Mouse (Mus musculus): ENCODE measurements at regions not wholly inside any gene's neighbourhood (a gene's known extent, or its start where the extent isn't known, plus 50 kb on each side); places are given as distances from the start of the nearest gene placed in this dataset.

- H3K9ac ChIP-seq (ENCODE audit: low read length): no peak overlapping the region
- peak; percentile 76 for DNase-seq (ENCODE audit: low spot score, missing footprints)
- H3K27ac ChIP-seq (ENCODE audit: low read depth, low read length): no peak overlapping the region
- no peaks in the 10 kb centered on the region for H3K36me3 ChIP-seq (ENCODE audit: control insufficient read depth, insufficient read depth, low read length)
- H3K4me1 ChIP-seq (ENCODE audit: control insufficient read depth, insufficient read depth, low read length): peaks cover 17% of the 10 kb centered on the region
- 88% methylated on average over 5 of the region's 5 CpGs for WGBS
- peaks cover 35% of the 10 kb centered on the region for H3K27me3 ChIP-seq (ENCODE audit: control insufficient read depth, insufficient read depth, low read length)
- H3K9me3 ChIP-seq (ENCODE audit: control insufficient read depth, low read length): no peaks in the 10 kb centered on the region
- no peak overlapping the region for H3K4me3 ChIP-seq (ENCODE audit: low read depth, low read length)
- no peak for ATAC-seq (ENCODE audit: low FRiP score)
- no peak overlapping the region for H3K4me2 ChIP-seq
These were observed 71.2 kb downstream of the Rpusd4 start for GRCm38 (mm10) chr9:35338858-35339257.

GRCm38 (mm10) chr9:35339492-35340262 lies 72.0 kb downstream of the Rpusd4 start:
- DNase-seq (ENCODE audit: low spot score, missing footprints): peak; percentile 64
- H3K4me3 ChIP-seq (ENCODE audit: low read depth, low read length): no peak overlapping the region
- H3K36me3 ChIP-seq (ENCODE audit: control insufficient read depth, insufficient read depth, low read length): no peaks in the 10 kb centered on the region
- H3K4me2 ChIP-seq: no peak overlapping the region
- H3K9me3 ChIP-seq (ENCODE audit: control insufficient read depth, low read length): no peaks in the 10 kb centered on the region
- no peak overlapping the region for H3K27ac ChIP-seq (ENCODE audit: low read depth, low read length)
- no peak for ATAC-seq (ENCODE audit: low FRiP score)
- H3K9ac ChIP-seq (ENCODE audit: low read length): no peak overlapping the region
- H3K27me3 ChIP-seq (ENCODE audit: control insufficient read depth, insufficient read depth, low read length): peaks cover 27% of the 10 kb centered on the region
- 82% methylated on average over 10 of the region's 10 CpGs for WGBS
- peaks cover 17% of the 10 kb centered on the region for H3K4me1 ChIP-seq (ENCODE audit: control insufficient read depth, insufficient read depth, low read length)

GRCm38 (mm10) chr9:35340263-35340573 lies 72.6 kb downstream of the Rpusd4 start:
- no peak overlapping the region for H3K27ac ChIP-seq (ENCODE audit: low read depth, low read length)
- H3K36me3 ChIP-seq (ENCODE audit: control insufficient read depth, insufficient read depth, low read length): no peaks in the 10 kb centered on the region
- no peak overlapping the region for H3K4me3 ChIP-seq (ENCODE audit: low read depth, low read length)
- DNase-seq (ENCODE audit: low spot score, missing footprints) (peak; percentile 69), ATAC-seq (ENCODE audit: low FRiP score) (no peak)
- H3K4me2 ChIP-seq: no peak overlapping the region
- no peak overlapping the region for H3K9ac ChIP-seq (ENCODE audit: low read length)
- 81% methylated on average over 4 of the region's 4 CpGs for WGBS
- peaks cover 17% of the 10 kb centered on the region for H3K4me1 ChIP-seq (ENCODE audit: control insufficient read depth, insufficient read depth, low read length)
- H3K27me3 ChIP-seq (ENCODE audit: control insufficient read depth, insufficient read depth, low read length): peaks cover 22% of the 10 kb centered on the region
- H3K9me3 ChIP-seq (ENCODE audit: control insufficient read depth, low read length): no peaks in the 10 kb centered on the region

GRCm38 (mm10) chr9:35340811-35341210 lies 73.1 kb downstream of the Rpusd4 start:
- 26% methylated on average over 3 of the region's 3 CpGs for WGBS
- H3K4me3 ChIP-seq (ENCODE audit: low read depth, low read length): no peak overlapping the region
- no peak overlapping the region for H3K9ac ChIP-seq (ENCODE audit: low read length)
- no peaks in the 10 kb centered on the region for H3K36me3 ChIP-seq (ENCODE audit: control insufficient read depth, insufficient read depth, low read length)
- DNase-seq (ENCODE audit: low spot score, missing footprints): peak; percentile 87
- peak; percentile 41; the same call in 1 of the 2 replicates for ATAC-seq (ENCODE audit: low FRiP score)
- H3K27me3 ChIP-seq (ENCODE audit: control insufficient read depth, insufficient read depth, low read length): peaks cover 16% of the 10 kb centered on the region
- H3K4me1 ChIP-seq (ENCODE audit: control insufficient read depth, insufficient read depth, low read length): peaks cover 13% of the 10 kb centered on the region
- H3K4me2 ChIP-seq: no peak overlapping the region
- no peaks in the 10 kb centered on the region for H3K9me3 ChIP-seq (ENCODE audit: control insufficient read depth, low read length)
- H3K27ac ChIP-seq (ENCODE audit: low read depth, low read length): no peak overlapping the region

GRCm38 (mm10) chr9:35341386-35341785 lies 73.7 kb downstream of the Rpusd4 start:
- Histone ChIP-seq H3K27me3 (ENCODE audit: control insufficient read depth, insufficient read depth, low read length) (peaks cover 10% of the 10 kb centered on the region), H3K4me3 (ENCODE audit: low read depth, low read length) (no peak overlapping the region), H3K27ac (ENCODE audit: low read depth, low read length) (no peak overlapping the region)

GRCm38 (mm10) chr9:35342436-35342835 lies 74.8 kb downstream of the Rpusd4 start:
- Histone ChIP-seq H3K9ac (ENCODE audit: low read length) (no peak overlapping the region), H3K27me3 (ENCODE audit: control insufficient read depth, insufficient read depth, low read length) (peaks cover 7% of the 10 kb centered on the region; the same call in 1 of the 2 replicates), H3K27ac (ENCODE audit: low read depth, low read length) (no peak overlapping the region), H3K9me3 (ENCODE audit: control insufficient read depth, low read length) (no peaks in the 10 kb centered on the region), H3K36me3 (ENCODE audit: control insufficient read depth, insufficient read depth, low read length) (no peaks in the 10 kb centered on the region), H3K4me1 (ENCODE audit: control insufficient read depth, insufficient read depth, low read length) (peaks cover 8% of the 10 kb centered on the region), H3K4me3 (ENCODE audit: low read depth, low read length) (no peak overlapping the region), H3K4me2 (no peak overlapping the region)
- ATAC-seq (ENCODE audit: low FRiP score): 0 out of 2 replicates have a peak, but pooled peaks have one; percentile 31
- 51% methylated on average over 2 of the region's 2 CpGs for WGBS
- peak; percentile 69 for DNase-seq (ENCODE audit: low spot score, missing footprints)

More at GRCm38 (mm10) chr9:35341386-35341785, 73.7 kb downstream of the Rpusd4 start:
- H3K4me2 ChIP-seq: no peak overlapping the region
- H3K4me1 ChIP-seq (ENCODE audit: control insufficient read depth, insufficient read depth, low read length): peaks cover 10% of the 10 kb centered on the region
- no peaks in the 10 kb centered on the region for H3K36me3 ChIP-seq (ENCODE audit: control insufficient read depth, insufficient read depth, low read length)
- peak; percentile 77 for DNase-seq (ENCODE audit: low spot score, missing footprints)
- no peak overlapping the region for H3K9ac ChIP-seq (ENCODE audit: low read length)
- no peak for ATAC-seq (ENCODE audit: low FRiP score)
- no peaks in the 10 kb centered on the region for H3K9me3 ChIP-seq (ENCODE audit: control insufficient read depth, low read length)
- 92% methylated on average over 5 of the region's 5 CpGs for WGBS

- Histone ChIP-seq H3K9ac (ENCODE audit: low read length) (no peak overlapping the region), H3K4me2 (no peak overlapping the region), H3K27me3 (ENCODE audit: control insufficient read depth, insufficient read depth, low read length) (peaks cover 7% of the 10 kb centered on the region; the same call in 1 of the 2 replicates), H3K9me3 (ENCODE audit: control insufficient read depth, low read length) (no peaks in the 10 kb centered on the region), H3K27ac (ENCODE audit: low read depth, low read length) (no peak overlapping the region), H3K36me3 (ENCODE audit: control insufficient read depth, insufficient read depth, low read length) (no peaks in the 10 kb centered on the region), H3K4me3 (ENCODE audit: low read depth, low read length) (no peak overlapping the region), H3K4me1 (ENCODE audit: control insufficient read depth, insufficient read depth, low read length) (peaks cover 8% of the 10 kb centered on the region)
- ATAC-seq (ENCODE audit: low FRiP score): no peak
- DNase-seq (ENCODE audit: low spot score, missing footprints): peak; percentile 81
These were observed 75.7 kb downstream of the Rpusd4 start for GRCm38 (mm10) chr9:35343336-35343735.

- Histone ChIP-seq H3K4me1 (ENCODE audit: control insufficient read depth, insufficient read depth, low read length) (peaks cover 8% of the 10 kb centered on the region), H3K4me2 (no peak overlapping the region), H3K9ac (ENCODE audit: low read length) (no peak overlapping the region), H3K4me3 (ENCODE audit: low read depth, low read length) (no peak overlapping the region), H3K27ac (ENCODE audit: low read depth, low read length) (no peak overlapping the region), H3K36me3 (ENCODE audit: control insufficient read depth, insufficient read depth, low read length) (no peaks in the 10 kb centered on the region), H3K27me3 (ENCODE audit: control insufficient read depth, insufficient read depth, low read length) (peaks cover 2% of the 10 kb centered on the region; the same call in 1 of the 2 replicates), H3K9me3 (ENCODE audit: control insufficient read depth, low read length) (no peaks in the 10 kb centered on the region)
- ATAC-seq (ENCODE audit: low FRiP score) (no peak), DNase-seq (ENCODE audit: low spot score, missing footprints) (peak; percentile 70)
- WGBS: 54% methylated on average over 6 of the region's 6 CpGs
These were observed 76.6 kb upstream of the Cdon start for GRCm38 (mm10) chr9:35344374-35344773.

GRCm38 (mm10) chr9:35346378-35346777 lies 74.5 kb upstream of the Cdon start:
- H3K36me3 ChIP-seq (ENCODE audit: control insufficient read depth, insufficient read depth, low read length): no peaks in the 10 kb centered on the region
- no peak for ATAC-seq (ENCODE audit: low FRiP score)
- WGBS: 88% methylated on average over 5 of the region's 5 CpGs
- peak; percentile 57 for DNase-seq (ENCODE audit: low spot score, missing footprints)
- no peak overlapping the region for H3K4me3 ChIP-seq (ENCODE audit: low read depth, low read length)
- no peak overlapping the region for H3K9ac ChIP-seq (ENCODE audit: low read length)
- no peaks in the 10 kb centered on the region; the same call in 1 of the 2 replicates for H3K4me1 ChIP-seq (ENCODE audit: control insufficient read depth, insufficient read depth, low read length)
- no peak overlapping the region for H3K4me2 ChIP-seq
- no peaks in the 10 kb centered on the region for H3K27me3 ChIP-seq (ENCODE audit: control insufficient read depth, insufficient read depth, low read length)
- no peak overlapping the region for H3K27ac ChIP-seq (ENCODE audit: low read depth, low read length)
- no peaks in the 10 kb centered on the region for H3K9me3 ChIP-seq (ENCODE audit: control insufficient read depth, low read length)
